Mouse (Mus musculus) liver, postnatal 0 days (tissue): ENCODE results near the gene Dupd1. TPM values are rescaled to one million over a fixed set of nuclear protein-coding genes. Genes with fewer than 3 reads are reported as not detected.
A peak's percentile ranks its signal among the peaks of the same experiment; 100 is the strongest.

Experiments used
- ATAC-seq: fragments of 200-750 bp; cut with Nextera tagmentation; 2 replicates; pipeline ENCODE4 v1.8.0; 2017; ENCODE audit warnings: mild to moderate bottlenecking, moderate library complexity
- DNase-seq: peaks from one replicate; pipeline ENCODE4 v3.0.0-alpha.2; 2016
- H3K27ac ChIP-seq: fragments of 300-500 bp; sonication (generic); 2 replicates; pipeline ENCODE4 v1.5.1; 2014; ENCODE audit warnings: antibody characterized with exemption, moderate library complexity, mild to moderate bottlenecking, low read depth
- H3K27me3 ChIP-seq: fragments of 300-500 bp; sonication (generic); 2 replicates; pipeline ENCODE4 v1.6.1; 2014; ENCODE audit warnings: low read length, control low read depth, mixed read lengths; ENCODE audit not compliant: insufficient read depth
- H3K36me3 ChIP-seq: fragments of 300-500 bp; sonication (generic); replicated peaks from 2 replicates; pipeline ENCODE4 v1.6.1; 2014; ENCODE audit warnings: mild to moderate bottlenecking, control low read depth, low read length, moderate library complexity, mixed read lengths; ENCODE audit not compliant: insufficient read depth
- H3K4me1 ChIP-seq: fragments of 300-500 bp; sonication (generic); 2 replicates; pipeline ENCODE4 v1.6.1; 2014; ENCODE audit warnings: antibody characterized with exemption, mild to moderate bottlenecking, control low read depth; ENCODE audit not compliant: insufficient read depth
- H3K4me2 ChIP-seq: fragments of 300-500 bp; sonication (generic); 2 replicates; pipeline ENCODE4 v1.6.1; 2014; ENCODE audit warnings: low read depth, mild to moderate bottlenecking, low read length, moderate library complexity, mixed read lengths
- H3K4me3 ChIP-seq: fragments of 300-500 bp; sonication (generic); 2 replicates; pipeline ENCODE4 v1.5.1; 2014; ENCODE audit warnings: low read depth, low read length
- H3K9ac ChIP-seq: fragments of 300-500 bp; sonication (generic); replicated peaks from 2 replicates; pipeline ENCODE4 v1.6.1; 2014; ENCODE audit warnings: mild to moderate bottlenecking, moderate library complexity
- H3K9me3 ChIP-seq: fragments of 300-500 bp; sonication (generic); 2 replicates; pipeline ENCODE4 v1.6.1; 2016; ENCODE audit warnings: mild to moderate bottlenecking, control low read depth, low read length, mixed read lengths
- CTCF ChIP-seq: sonication (generic); IDR thresholded peaks from 2 replicates; pipeline ENCODE4 v1.5.1; 2016; ENCODE audit warnings: antibody characterized with exemption, low read depth
- EP300 ChIP-seq: IDR thresholded peaks from 2 replicates; pipeline ENCODE4 v1.6.1; 2016; ENCODE audit warnings: antibody characterized with exemption, low read depth, mild to moderate bottlenecking
- WGBS: fragments of 180-500 bp; shearing (Covaris S2); extraction: QIAGEN DNeasy Blood & Tissue Kit; methylation state at CpG from one replicate; pipeline ENCODE4 v1.1.7; 2014; ENCODE audit not compliant: insufficient replicate concordance; 5-methylcytosine and 5-hydroxymethylcytosine counted together
- polyA plus RNA-seq: library from polyadenylated mRNA; unstranded; fragments of >200 nt; fragmentation: Nextera tagmentation; extraction: Ambion mirVana; gene quantifications from 2 replicates; pipeline ENCODE4 v1.2.1, GENCODE M21; 2015

Gene Dupd1
- polyA plus RNA-seq, 1 experiment from 2014 or later: not detected

DNA sequence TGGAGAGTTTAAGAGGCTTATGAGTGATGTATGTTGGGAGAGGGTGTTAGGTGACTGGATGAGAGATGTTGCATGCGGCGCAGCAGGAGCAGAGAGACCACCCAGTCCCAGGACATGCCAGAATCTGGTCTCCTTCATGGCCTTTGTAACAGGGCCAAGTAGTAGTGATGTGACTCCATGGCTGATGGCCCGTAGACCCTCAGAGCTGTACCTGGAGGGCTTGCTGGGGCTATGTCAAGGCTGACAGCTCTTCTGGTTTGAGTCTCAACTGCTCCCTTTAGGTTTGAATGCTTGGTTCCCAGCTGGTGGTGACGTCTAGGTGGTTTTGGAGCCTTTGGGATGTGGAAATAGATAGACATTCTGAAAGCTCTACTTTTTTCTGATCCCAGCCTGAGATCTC lies 15.6 kb upstream of the Dupd1 start:
- ATAC-seq (no peak), DNase-seq (no peak)
- Histone ChIP-seq H3K36me3 (no peaks in the 10 kb centered on the region), H3K4me2 (no peak overlapping the region), H3K4me3 (no peak overlapping the region), H3K27ac (no peak overlapping the region), H3K9ac (no peak overlapping the region), H3K4me1 (no peaks in the 10 kb centered on the region), H3K9me3 (peaks cover 4% of the 10 kb centered on the region; the same call in 1 of the 2 replicates), H3K27me3 (no peaks in the 10 kb centered on the region)
- 84% methylated on average over 4 of the region's 4 CpGs for WGBS
- no peak for TF ChIP-seq EP300
- TF ChIP-seq CTCF: no peak

DNA sequence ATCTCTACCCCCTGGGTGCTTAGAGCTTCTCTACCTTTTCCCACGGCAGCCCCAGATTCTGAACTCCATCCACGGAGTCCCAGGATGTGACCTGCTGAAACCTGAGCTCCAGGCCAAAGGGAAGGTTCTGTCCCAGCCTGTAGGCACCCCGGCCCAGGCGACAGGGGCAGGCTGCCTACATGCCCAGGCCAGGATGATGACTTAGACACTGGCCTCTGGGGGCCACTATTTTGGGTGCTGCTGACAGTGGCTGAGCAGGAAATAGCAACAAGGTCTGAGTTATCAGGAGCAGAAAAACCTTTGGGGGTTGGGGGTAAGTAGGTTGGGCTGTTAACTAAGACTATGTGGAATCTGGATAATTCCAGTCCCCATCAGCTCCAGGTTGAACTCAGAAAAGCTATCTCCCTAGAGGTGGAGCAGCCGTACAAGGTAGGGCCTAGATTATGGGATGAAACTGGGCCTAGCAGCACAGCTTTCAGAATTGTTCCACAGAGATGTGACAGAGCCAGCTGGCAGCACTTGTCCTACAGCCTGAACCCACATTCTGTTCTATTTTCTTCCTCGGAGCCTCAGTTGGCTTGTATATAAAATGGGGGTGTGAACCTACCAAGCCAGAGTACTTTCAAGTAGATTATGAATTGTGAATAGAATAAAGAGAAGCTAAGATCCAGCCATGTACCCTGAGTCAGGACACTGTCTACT lies 14.8 kb upstream of the Dupd1 start:
- H3K9me3 ChIP-seq: peaks cover 4% of the 10 kb centered on the region; the same call in 1 of the 2 replicates
- H3K9ac ChIP-seq: no peak overlapping the region
- no peaks in the 10 kb centered on the region for H3K36me3 ChIP-seq
- H3K4me2 ChIP-seq: no peak overlapping the region
- DNase-seq: no peak
- no peak for ATAC-seq
- H3K4me3 ChIP-seq: no peak overlapping the region
- H3K27me3 ChIP-seq: no peaks in the 10 kb centered on the region
- H3K4me1 ChIP-seq: no peaks in the 10 kb centered on the region
- WGBS: 70% methylated on average over 6 of the region's 6 CpGs
- no peak overlapping the region for H3K27ac ChIP-seq
- TF ChIP-seq EP300 (no peak), CTCF (no peak)

DNA sequence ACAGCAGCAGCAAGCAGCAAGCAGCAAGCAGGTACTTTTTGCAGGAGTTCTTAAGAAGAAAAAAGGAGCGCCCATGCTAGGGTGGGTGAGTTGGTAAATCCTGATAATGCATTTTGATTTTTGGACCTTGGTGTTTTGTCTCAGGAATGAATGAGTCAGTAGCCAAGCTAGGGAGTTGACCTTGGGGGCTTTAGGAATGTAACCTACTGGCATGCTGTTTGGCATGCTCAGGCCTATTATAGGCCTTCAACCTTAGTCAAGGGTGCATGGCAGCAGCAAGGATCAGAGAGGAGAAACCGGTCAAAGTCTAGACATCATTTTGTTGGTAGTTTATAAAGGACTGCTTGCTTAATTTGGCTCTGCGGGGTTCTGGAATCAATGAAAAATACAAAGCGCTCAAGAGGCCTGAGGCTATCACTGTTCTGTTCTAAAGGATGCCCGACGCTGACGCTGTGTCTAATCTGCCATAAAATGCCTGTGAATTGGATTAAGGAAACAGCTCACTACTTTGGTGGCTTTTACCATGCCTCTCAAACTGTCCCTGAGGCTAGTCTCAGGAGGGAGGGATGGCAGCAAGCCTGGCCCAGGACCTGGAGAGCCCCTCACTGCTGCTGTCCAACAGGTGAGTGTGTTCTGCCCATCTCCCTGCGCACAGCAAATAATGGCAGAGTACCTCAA lies 7.8 kb upstream of the Dupd1 start:
- Histone ChIP-seq H3K4me2 (no peak overlapping the region), H3K9ac (no peak overlapping the region), H3K4me1 (0 out of 2 replicates have a peak, but pooled peaks cover 5% of the 10 kb centered on the region), H3K4me3 (no peak overlapping the region), H3K9me3 (no peaks in the 10 kb centered on the region), H3K27me3 (no peaks in the 10 kb centered on the region), H3K27ac (no peak overlapping the region), H3K36me3 (no peaks in the 10 kb centered on the region)
- no peak for TF ChIP-seq EP300
- TF ChIP-seq CTCF: no peak
- DNase-seq (no peak), ATAC-seq (no peak)
- WGBS: 83% methylated on average over 8 of the region's 8 CpGs

DNA sequence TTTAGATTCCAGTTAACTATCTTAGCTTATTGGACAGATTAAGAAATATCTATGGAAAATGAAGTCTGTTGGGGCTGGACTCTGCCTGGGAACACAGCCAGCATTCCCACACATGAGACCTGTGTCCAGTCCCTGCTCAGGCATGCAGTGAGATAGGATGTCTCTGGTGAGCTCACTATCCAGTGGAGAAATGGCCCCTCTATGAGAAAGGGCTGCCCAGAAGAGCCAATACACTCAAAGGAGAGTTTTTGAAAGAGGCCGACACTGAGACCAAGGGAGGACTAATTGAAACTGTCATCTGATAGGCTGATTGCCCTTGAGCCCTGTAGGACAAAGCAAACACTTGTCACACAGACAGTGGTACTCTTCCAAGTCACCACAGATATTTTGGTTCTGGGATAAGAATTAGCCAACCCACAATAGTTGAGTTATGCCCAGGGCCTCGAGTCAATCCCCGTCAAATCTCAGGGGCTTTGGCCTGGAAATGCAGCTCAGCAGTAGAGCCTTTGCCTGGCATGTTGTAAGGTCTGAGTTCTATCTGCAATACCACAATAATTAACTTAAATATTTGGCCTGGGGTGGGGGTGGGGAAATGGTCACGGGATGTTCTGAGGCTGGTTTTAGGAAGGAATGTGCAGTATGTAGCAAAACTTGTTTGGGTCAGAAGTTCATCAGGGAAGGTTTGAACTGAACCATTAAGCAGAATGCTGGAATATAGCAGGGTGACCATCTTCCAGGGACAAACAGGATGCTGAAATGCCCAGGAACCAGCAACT lies 6.2 kb upstream of the Dupd1 start:
- Histone ChIP-seq H3K36me3 (no peaks in the 10 kb centered on the region), H3K4me3 (no peak overlapping the region), H3K9ac (no peak overlapping the region), H3K4me1 (0 out of 2 replicates have a peak, but pooled peaks cover 5% of the 10 kb centered on the region), H3K4me2 (no peak overlapping the region), H3K27me3 (no peaks in the 10 kb centered on the region), H3K9me3 (no peaks in the 10 kb centered on the region), H3K27ac (no peak overlapping the region)
- no peak for DNase-seq
- ATAC-seq: 0 out of 2 replicates have a peak, but pooled peaks have one; percentile 12
- no peak for TF ChIP-seq CTCF
- no peak for TF ChIP-seq EP300
- WGBS: 64% methylated on average over 4 of the region's 4 CpGs

DNA sequence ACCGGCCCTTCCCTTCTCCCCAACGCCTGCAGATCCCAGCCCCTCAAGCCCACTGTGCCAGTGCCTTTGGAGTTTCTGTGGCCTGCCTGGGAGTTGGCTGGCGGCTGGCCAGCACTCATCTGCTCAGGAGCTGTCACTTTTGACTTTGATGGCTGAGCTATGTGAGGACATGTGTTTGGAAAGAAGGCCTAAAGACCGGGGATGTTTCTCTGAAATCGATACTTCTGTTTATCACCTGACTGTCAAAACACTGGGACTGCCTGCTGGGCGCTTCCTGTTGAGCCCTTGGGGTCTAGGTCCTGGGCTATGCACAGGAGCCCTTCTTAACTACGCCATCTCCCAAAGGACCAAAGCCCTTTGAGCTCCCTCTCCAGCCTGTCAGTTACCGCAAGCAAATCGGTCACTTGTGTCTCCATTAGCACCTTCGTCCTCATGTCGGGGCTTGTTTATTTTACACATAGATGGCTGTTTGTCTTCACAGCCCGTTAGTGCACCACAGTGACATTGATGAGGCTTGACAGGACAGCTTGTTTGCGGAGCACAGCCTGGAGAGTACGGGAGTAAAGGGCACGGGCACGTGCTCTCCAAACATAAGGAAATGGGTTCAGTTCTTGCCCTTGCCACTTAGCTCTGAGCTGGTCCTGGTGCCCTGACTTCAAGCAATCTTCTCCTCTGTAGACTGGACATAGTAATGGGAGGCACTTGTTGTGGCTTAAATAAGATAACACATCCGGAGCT lies 5.4 kb upstream of the Dupd1 start:
- Histone ChIP-seq H3K4me3 (no peak overlapping the region), H3K36me3 (no peaks in the 10 kb centered on the region), H3K4me1 (0 out of 2 replicates have a peak, but pooled peaks cover 5% of the 10 kb centered on the region), H3K4me2 (no peak overlapping the region), H3K27ac (no peak overlapping the region), H3K27me3 (no peaks in the 10 kb centered on the region), H3K9me3 (no peaks in the 10 kb centered on the region), H3K9ac (no peak overlapping the region)
- TF ChIP-seq EP300: no peak
- no peak for TF ChIP-seq CTCF
- WGBS: 42% methylated on average over 17 of the region's 17 CpGs
- DNase-seq: peak; percentile 57
- peak; percentile 85 for ATAC-seq
